Mouse (Mus musculus): ENCODE results near the gene Zc3h12a. TPM values are rescaled to one million over a fixed set of nuclear protein-coding genes. Genes with fewer than 3 reads are reported as not detected.

Zc3h12a gene
- polyA plus RNA-seq, 1 experiment from 2014 or later: 0.22 TPM

DNA sequence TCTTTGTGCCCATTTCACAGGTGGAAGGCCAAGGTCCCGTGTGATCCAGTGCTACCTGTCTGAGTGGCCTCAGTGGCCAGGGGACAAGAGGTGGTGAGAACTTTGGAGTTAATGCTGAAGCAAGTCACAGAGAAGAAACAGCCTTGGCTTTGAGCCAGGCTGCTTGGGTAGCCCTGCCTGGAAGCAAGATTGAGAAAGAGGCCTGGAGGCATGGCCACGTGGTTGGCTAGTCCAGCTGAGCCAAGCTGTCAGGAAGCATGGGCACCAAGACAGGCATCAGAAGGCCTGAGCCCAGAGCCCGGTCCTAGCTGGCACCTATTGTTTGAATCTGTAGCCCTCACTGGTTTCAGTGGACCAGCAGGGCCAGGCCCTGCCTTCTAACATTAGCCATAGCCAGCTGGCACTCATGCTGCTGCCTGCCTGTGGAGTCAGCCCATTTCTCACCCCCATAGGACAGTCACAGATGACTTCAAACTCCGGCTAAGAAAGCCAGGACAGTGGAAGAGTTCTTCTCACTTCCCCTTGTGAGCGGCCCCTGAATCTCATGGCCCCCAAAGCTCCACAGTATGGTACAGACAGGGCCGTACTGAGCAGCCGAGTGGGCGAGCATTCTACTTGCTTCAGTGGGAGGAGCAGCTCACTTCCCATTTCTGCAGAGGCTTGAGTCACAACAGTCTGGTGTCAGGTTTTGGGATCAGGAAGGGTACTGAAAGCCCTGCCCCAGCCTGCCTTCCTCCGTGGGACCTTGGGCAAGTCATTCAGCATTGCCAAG lies 11.4 kb downstream of the Zc3h12a start:
- H3K4me2 ChIP-seq (ENCODE audit: low read length): no peak overlapping the region
- no peak overlapping the region for H3K27ac ChIP-seq (replicated peaks; ENCODE audit: low read depth, low read length)
- H3K36me3 ChIP-seq (ENCODE audit: control insufficient read depth, insufficient read depth, low read length): peaks cover 9% of the 10 kb centered on the region
- H3K4me3 ChIP-seq (replicated peaks; ENCODE audit: low read depth, low read length): no peak overlapping the region
- no peaks in the 10 kb centered on the region for H3K27me3 ChIP-seq (ENCODE audit: control insufficient read depth, insufficient read depth, low read length)
- no peaks in the 10 kb centered on the region for H3K9me3 ChIP-seq (ENCODE audit: control insufficient read depth, low read length)
- no peaks in the 10 kb centered on the region for H3K4me1 ChIP-seq (ENCODE audit: control insufficient read depth, insufficient read depth, low read length)
- no peak overlapping the region for H3K9ac ChIP-seq (replicated peaks; ENCODE audit: low read length)
- WGBS: 73% methylated on average over 9 of the region's 9 CpGs
- ATAC-seq (ENCODE audit: low FRiP score, low TSS enrichment) (no peak), DNase-seq (peak; percentile 57)

DNA sequence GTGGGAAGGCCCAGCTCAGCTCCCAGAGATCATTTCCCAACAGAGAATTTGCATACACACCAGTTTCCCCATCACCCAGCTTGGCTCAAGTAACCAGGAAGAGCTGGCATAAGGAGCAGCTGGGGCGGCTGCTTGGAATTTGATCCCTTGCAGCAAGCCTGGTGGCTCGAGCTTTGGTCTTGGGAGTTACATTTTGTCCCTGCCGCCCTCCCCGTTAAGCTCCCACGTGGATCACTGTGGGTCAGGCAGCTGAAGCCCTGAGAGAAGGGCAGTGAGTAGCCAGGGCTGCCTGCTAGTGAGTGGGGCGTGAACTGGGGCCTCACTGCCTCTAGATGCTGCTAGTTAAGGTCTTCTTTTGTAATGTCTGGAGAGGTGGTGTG lies 11.9 kb downstream of the Zc3h12a start:
- Histone ChIP-seq H3K36me3 (ENCODE audit: control insufficient read depth, insufficient read depth, low read length) (peaks cover 15% of the 10 kb centered on the region), H3K27me3 (ENCODE audit: control insufficient read depth, insufficient read depth, low read length) (no peaks in the 10 kb centered on the region), H3K4me3 (replicated peaks; ENCODE audit: low read depth, low read length) (no peak overlapping the region), H3K9me3 (ENCODE audit: control insufficient read depth, low read length) (no peaks in the 10 kb centered on the region), H3K9ac (replicated peaks; ENCODE audit: low read length) (no peak overlapping the region), H3K27ac (replicated peaks; ENCODE audit: low read depth, low read length) (no peak overlapping the region), H3K4me1 (ENCODE audit: control insufficient read depth, insufficient read depth, low read length) (no peaks in the 10 kb centered on the region), H3K4me2 (ENCODE audit: low read length) (no peak overlapping the region)
- DNase-seq (no peak), ATAC-seq (ENCODE audit: low FRiP score, low TSS enrichment) (no peak)
- 41% methylated on average over 6 of the region's 6 CpGs for whole genome bisulfite sequencing

DNA sequence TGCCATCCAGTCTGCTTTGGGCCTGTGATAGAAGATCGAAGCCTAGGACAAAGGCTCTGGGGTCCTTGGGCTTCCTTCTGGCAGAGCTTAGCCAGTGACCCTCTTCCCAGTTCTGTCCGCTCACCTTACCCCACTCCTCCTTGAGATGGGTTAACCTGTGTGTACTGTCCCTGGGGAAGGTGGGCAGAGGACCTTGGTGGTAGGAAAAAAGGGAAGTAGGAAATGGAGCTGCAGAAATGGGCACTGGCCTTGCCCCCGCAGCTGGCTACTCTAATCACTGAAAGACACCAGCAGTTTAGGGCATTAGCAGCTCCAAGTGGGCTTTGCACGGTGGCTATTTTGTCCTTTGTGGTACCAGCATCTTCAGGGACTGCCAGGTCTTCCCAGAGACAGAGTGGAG lies 12.6 kb downstream of the Zc3h12a start:
- H3K4me1 ChIP-seq (ENCODE audit: control insufficient read depth, insufficient read depth, low read length): no peaks in the 10 kb centered on the region
- H3K9ac ChIP-seq (replicated peaks; ENCODE audit: low read length): no peak overlapping the region; the same call in 1 of the 2 replicates
- H3K27me3 ChIP-seq (ENCODE audit: control insufficient read depth, insufficient read depth, low read length): no peaks in the 10 kb centered on the region
- no peak for DNase-seq
- ATAC-seq (ENCODE audit: low FRiP score, low TSS enrichment): no peak
- H3K27ac ChIP-seq (replicated peaks; ENCODE audit: low read depth, low read length): no peak overlapping the region
- no peak overlapping the region for H3K4me3 ChIP-seq (replicated peaks; ENCODE audit: low read depth, low read length)
- H3K36me3 ChIP-seq (ENCODE audit: control insufficient read depth, insufficient read depth, low read length): peaks cover 20% of the 10 kb centered on the region
- H3K4me2 ChIP-seq (ENCODE audit: low read length): no peak overlapping the region
- H3K9me3 ChIP-seq (ENCODE audit: control insufficient read depth, low read length): no peaks in the 10 kb centered on the region
- WGBS: 85% methylated on average over 4 of the region's 4 CpGs

- H3K27me3 ChIP-seq (ENCODE audit: control insufficient read depth, insufficient read depth, low read length): no peaks in the 10 kb centered on the region
- no peak overlapping the region; the same call in 1 of the 2 replicates for H3K9ac ChIP-seq (replicated peaks; ENCODE audit: low read length)
- DNase-seq (peak; percentile 87), ATAC-seq (ENCODE audit: low FRiP score, low TSS enrichment) (0 out of 2 replicates have a peak, but pooled peaks have one; percentile 38)
- H3K36me3 ChIP-seq (ENCODE audit: control insufficient read depth, insufficient read depth, low read length): peaks cover 23% of the 10 kb centered on the region
- H3K4me1 ChIP-seq (ENCODE audit: control insufficient read depth, insufficient read depth, low read length): no peaks in the 10 kb centered on the region
- H3K27ac ChIP-seq (replicated peaks; ENCODE audit: low read depth, low read length): no peak overlapping the region
- H3K9me3 ChIP-seq (ENCODE audit: control insufficient read depth, low read length): no peaks in the 10 kb centered on the region
- WGBS: 14% methylated on average over 6 of the region's 6 CpGs
- no peak overlapping the region for H3K4me3 ChIP-seq (replicated peaks; ENCODE audit: low read depth, low read length)
- no peak overlapping the region for H3K4me2 ChIP-seq (ENCODE audit: low read length)
Measured at GRCm38 (mm10) chr4:125114638-125115037, 13.0 kb downstream of the Zc3h12a start.

DNA sequence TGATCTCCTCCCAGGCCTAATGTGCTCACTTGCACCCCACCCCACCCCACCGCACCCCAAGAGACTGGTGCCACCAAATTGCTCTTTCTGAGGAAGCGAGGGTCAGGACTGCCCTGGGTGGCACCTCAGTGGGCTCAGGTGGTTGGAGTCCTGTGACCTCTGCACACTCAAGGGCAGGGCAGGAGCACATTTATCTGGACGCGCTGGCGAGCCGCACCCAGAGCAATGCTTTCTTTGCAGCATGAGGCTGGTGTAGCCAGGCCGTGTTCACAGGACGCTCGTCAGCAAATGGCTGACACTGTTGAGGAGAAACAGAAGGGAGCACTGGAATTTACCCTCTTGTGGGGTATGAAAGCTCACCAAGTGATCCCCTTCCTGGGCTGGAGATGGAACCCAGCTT lies 22.3 kb downstream of the Zc3h12a start:
- Histone ChIP-seq H3K9ac (replicated peaks; ENCODE audit: low read length) (no peak overlapping the region), H3K9me3 (ENCODE audit: control insufficient read depth, low read length) (no peaks in the 10 kb centered on the region), H3K4me1 (ENCODE audit: control insufficient read depth, insufficient read depth, low read length) (no peaks in the 10 kb centered on the region), H3K27ac (replicated peaks; ENCODE audit: low read depth, low read length) (no peak overlapping the region), H3K4me2 (ENCODE audit: low read length) (no peak overlapping the region), H3K4me3 (replicated peaks; ENCODE audit: low read depth, low read length) (no peak overlapping the region), H3K36me3 (ENCODE audit: control insufficient read depth, insufficient read depth, low read length) (peaks cover 56% of the 10 kb centered on the region), H3K27me3 (ENCODE audit: control insufficient read depth, insufficient read depth, low read length) (no peaks in the 10 kb centered on the region)
- no peak for DNase-seq
- ATAC-seq (ENCODE audit: low FRiP score, low TSS enrichment): no peak
- 97% methylated on average over 9 of the region's 9 CpGs for WGBS

- Histone ChIP-seq H3K4me1 (ENCODE audit: control insufficient read depth, insufficient read depth, low read length) (no peaks in the 10 kb centered on the region), H3K4me2 (ENCODE audit: low read length) (no peak overlapping the region), H3K27me3 (ENCODE audit: control insufficient read depth, insufficient read depth, low read length) (no peaks in the 10 kb centered on the region), H3K4me3 (replicated peaks; ENCODE audit: low read depth, low read length) (no peak overlapping the region), H3K9me3 (ENCODE audit: control insufficient read depth, low read length) (no peaks in the 10 kb centered on the region), H3K9ac (replicated peaks; ENCODE audit: low read length) (no peak overlapping the region), H3K36me3 (ENCODE audit: control insufficient read depth, insufficient read depth, low read length) (peaks cover 34% of the 10 kb centered on the region), H3K27ac (replicated peaks; ENCODE audit: low read depth, low read length) (no peak overlapping the region)
- DNase-seq: no peak
- ATAC-seq (ENCODE audit: low FRiP score, low TSS enrichment): no peak
- WGBS: 70% methylated on average over 13 of the region's 13 CpGs
Measured at GRCm38 (mm10) chr4:125101334-125101733, 26.3 kb downstream of the Zc3h12a start.

- 10% methylated on average over 8 of the region's 8 CpGs for WGBS
- peaks cover 26% of the 10 kb centered on the region for H3K36me3 ChIP-seq (ENCODE audit: control insufficient read depth, insufficient read depth, low read length)
- H3K27ac ChIP-seq (replicated peaks; ENCODE audit: low read depth, low read length): no peak overlapping the region
- DNase-seq: peak; percentile 90
- no peak overlapping the region for H3K4me2 ChIP-seq (ENCODE audit: low read length)
- no peaks in the 10 kb centered on the region for H3K4me1 ChIP-seq (ENCODE audit: control insufficient read depth, insufficient read depth, low read length)
- H3K9ac ChIP-seq (replicated peaks; ENCODE audit: low read length): no peak overlapping the region
- no peaks in the 10 kb centered on the region for H3K9me3 ChIP-seq (ENCODE audit: control insufficient read depth, low read length)
- H3K27me3 ChIP-seq (ENCODE audit: control insufficient read depth, insufficient read depth, low read length): no peaks in the 10 kb centered on the region
- ATAC-seq (ENCODE audit: low FRiP score, low TSS enrichment): no peak
- no peak overlapping the region for H3K4me3 ChIP-seq (replicated peaks; ENCODE audit: low read depth, low read length)
Measured at GRCm38 (mm10) chr4:125099458-125099857, 28.2 kb downstream of the Zc3h12a start.

DNA sequence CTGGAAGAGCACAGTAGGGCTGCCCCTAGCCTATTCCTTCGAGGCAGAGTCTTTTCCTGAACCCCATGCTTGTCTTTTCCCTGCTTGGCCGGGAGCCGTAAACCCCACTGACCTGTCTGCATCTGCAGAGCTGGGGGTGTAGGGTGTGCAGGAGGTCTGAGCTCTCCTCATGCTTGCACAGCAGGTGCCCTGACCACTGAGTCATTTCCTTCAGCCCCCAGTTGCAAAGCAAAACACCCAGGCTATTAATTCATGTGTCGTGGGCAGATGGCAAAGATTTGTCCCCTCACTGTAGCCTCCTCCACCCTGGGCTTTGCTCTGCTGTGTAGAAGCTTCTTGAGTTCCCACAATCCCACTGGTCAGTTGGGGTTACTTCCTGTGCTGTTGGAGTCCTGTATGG lies 30.2 kb downstream of the Zc3h12a start:
- Histone ChIP-seq H3K4me1 (ENCODE audit: control insufficient read depth, insufficient read depth, low read length) (no peaks in the 10 kb centered on the region), H3K27ac (replicated peaks; ENCODE audit: low read depth, low read length) (no peak overlapping the region), H3K4me3 (replicated peaks; ENCODE audit: low read depth, low read length) (no peak overlapping the region), H3K27me3 (ENCODE audit: control insufficient read depth, insufficient read depth, low read length) (no peaks in the 10 kb centered on the region), H3K36me3 (ENCODE audit: control insufficient read depth, insufficient read depth, low read length) (peaks cover 15% of the 10 kb centered on the region), H3K9ac (replicated peaks; ENCODE audit: low read length) (no peak overlapping the region), H3K4me2 (ENCODE audit: low read length) (no peak overlapping the region), H3K9me3 (ENCODE audit: control insufficient read depth, low read length) (no peaks in the 10 kb centered on the region)
- WGBS: 96% methylated on average over 4 of the region's 4 CpGs
- DNase-seq (no peak), ATAC-seq (ENCODE audit: low FRiP score, low TSS enrichment) (no peak)

DNA sequence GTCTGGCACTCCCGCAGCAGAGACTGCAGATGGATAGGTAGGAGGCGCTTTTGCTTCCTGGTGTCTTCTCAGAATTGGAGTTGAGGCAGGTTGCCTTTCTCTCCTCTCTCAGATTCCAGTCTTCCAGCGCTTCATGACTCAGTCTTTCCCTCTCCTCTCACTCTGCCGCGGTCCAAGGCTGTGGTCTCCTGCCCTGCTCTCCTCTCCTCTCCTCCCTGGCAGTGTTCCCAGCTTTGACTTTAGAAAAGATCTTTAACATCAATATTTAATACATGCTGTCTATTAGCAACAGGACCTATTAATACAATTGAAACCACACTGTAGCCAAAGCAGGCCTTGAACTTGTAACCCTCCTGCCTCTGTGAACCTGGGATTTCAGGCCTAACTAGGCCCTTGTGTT lies 31.6 kb downstream of the Zc3h12a start:
- H3K9me3 ChIP-seq (ENCODE audit: control insufficient read depth, low read length): no peaks in the 10 kb centered on the region
- H3K4me2 ChIP-seq (ENCODE audit: low read length): no peak overlapping the region
- H3K27me3 ChIP-seq (ENCODE audit: control insufficient read depth, insufficient read depth, low read length): no peaks in the 10 kb centered on the region
- no peak overlapping the region for H3K9ac ChIP-seq (replicated peaks; ENCODE audit: low read length)
- peaks cover 27% of the 10 kb centered on the region for H3K36me3 ChIP-seq (ENCODE audit: control insufficient read depth, insufficient read depth, low read length)
- no peak overlapping the region for H3K4me3 ChIP-seq (replicated peaks; ENCODE audit: low read depth, low read length)
- ATAC-seq (ENCODE audit: low FRiP score, low TSS enrichment) (no peak), DNase-seq (no peak)
- WGBS: 97% methylated on average over 5 of the region's 5 CpGs
- H3K4me1 ChIP-seq (ENCODE audit: control insufficient read depth, insufficient read depth, low read length): no peaks in the 10 kb centered on the region
- no peak overlapping the region for H3K27ac ChIP-seq (replicated peaks; ENCODE audit: low read depth, low read length)

Data from midbrain, embryonic 14.5 days (tissue).